Mouse (Mus musculus): ENCODE measurements around the gene AW549877.

Gene AW549877

GRCm38 (mm10) chr15:3995448-3996266 is at the start of gene AW549877:
AW549877 (minus strand) TSS chr15:3995744.
- DNase-seq, result peak; percentile 100

DNA sequence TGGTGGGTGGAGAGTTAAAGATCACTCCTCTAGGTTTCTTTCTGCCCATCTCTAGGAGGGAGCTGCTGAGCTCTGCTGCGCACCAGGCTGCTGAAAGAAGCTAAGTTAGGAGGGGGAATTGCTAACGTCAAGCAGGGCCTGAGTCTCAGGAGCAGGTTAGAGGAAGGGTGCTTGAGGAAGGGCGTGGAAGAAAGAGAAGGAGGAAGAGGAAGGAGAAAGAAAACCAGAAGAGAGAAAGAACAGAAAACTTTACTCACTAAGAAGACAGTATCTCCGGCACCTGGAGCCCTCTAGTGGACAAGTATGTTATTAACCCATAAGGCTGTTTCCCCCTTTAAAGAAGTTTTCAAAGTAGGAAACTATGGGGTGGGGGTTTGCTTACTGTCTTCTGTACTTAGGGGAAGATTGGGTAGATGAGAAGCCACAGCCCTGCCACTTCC is 47.5 kb upstream of the AW549877 start:
- DNase-seq, result no peak

DNA sequence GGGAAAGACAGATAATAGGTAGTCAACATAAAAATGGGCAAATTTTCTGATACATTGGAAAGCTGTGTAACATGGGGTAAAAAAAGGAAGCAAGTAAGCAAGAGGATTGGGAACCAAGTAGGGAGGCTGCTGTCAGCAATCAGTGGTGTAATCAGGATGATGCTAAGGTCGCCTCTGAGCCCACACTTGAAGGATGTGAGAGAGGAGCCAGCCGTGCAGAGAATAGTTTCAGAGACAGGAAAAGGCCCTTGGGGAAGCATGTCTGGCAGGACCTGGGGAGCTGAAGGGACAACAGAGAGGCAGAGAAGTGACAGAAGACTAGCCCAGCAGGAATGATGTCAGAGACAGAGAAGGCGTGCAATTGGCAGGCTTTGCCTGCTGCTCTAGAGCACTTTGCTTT is 46.9 kb upstream of the AW549877 start:
- no peak for DNase-seq

GRCm38 (mm10) chr15:4033168-4034004 is 37.8 kb upstream of the AW549877 start:
- DNase-seq, result no peak

- DNase-seq, result peak; percentile 50
Observed at GRCm38 (mm10) chr15:4028960-4029359, 33.4 kb upstream of the AW549877 start.

- no peak for DNase-seq
Observed at GRCm38 (mm10) chr15:4028411-4028700, 32.8 kb upstream of the AW549877 start.

DNA sequence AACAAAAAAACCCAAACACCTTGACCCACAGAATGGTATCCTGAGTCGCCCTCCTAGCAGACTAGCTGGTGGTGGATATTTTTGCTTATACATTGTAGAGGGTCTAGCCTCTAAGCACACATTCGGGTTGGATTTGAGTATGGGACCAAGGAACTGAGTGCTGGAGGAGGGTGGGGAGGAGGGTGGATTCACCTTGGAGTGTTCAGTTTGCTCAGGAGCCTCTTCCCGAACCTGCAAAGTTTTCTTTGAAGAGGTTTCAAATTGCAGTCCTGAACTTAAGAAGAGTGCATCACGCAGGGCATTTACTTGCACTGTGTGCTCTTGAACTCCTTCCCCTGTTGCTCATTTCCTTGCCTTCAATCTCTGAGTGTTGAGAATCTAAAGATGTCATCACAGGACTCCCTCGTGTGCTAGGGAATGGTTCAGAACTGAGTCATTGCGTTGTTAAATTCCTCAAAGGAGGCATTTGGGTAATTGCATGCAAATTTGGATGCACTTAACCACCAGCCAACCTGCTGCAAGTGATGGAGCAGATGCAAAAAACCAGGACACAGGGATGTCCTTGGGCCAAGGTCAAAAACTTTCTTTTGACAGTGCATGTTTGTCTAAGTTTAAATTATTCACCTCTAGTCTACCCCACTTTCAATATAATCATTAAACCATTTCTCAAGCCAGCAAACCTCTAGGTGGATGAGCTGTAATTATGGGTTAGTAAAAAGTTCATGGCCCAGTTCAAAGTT is 32.3 kb upstream of the AW549877 start:
- no peak for DNase-seq

DNA sequence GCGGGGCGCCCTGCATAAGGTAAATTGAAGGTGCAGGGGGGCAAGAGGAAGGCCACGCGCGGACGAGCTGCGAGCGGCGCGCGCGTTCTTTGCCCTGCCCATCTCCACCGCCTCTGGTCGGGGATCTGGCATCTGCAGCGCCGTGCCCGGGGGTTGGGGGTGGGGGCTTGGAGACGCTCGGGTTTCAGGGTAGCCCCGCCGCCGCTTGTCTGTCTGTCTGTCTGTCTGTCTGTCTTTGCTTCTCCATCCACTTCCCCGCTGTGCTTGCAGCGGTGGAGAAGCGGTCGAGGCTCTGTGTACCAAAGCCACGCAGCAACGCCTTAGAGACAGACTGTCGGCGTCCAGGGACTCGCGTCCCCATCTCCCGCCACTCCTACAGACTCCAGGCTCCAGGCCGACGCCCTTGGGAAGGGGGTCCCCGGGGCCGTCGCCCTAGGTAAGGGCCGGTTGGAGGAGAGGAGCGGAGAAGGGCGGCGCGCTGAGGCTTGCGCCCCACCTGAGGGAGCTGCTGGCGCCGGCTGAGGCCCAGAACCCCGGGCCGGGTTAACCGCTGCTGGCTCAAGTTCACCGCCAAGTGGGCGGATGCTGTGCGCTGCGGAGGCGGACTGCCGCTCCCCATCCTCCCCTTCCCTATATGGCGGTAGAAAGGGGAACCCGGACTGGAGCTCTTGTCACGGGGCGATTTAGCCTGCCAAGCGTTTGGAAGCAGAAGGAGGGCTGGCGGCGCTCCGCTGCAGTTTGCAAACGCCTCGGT is 31.5 kb upstream of the AW549877 start:
- DNase-seq, result peak; percentile 90

DNA sequence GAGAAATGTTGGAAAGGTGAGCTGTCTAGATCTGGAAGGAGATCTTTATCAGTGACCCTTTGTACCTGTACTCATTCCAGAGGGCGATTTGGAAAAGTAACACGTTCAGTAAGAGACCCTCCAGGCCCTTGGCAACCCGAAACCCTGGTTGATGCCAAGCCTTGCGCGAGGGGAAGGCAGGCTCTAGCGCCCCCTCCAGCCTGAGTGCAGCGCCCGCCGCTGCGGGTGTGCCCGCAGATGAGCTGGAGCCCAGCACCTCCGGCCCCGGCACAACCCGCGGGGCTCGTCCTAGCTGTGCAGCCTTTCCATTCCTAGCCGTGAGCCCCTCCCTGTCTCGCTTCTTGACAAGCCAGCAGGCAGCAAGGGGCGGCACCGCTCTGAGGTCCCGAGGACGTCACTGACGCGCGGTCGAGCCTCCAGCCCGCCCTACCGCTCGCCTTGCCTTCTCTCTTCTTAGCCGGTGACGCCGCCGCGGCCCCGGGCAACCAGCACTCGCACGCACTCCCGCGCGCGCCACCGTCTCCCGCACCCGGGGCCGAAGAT is 30.8 kb upstream of the AW549877 start, which contains the start of gene Oxct1:
TSS of gene Oxct1 (plus strand) at position 153 of the 543 bp plus-strand sequence.
- DNase-seq, result peak; percentile 96

- peak; percentile 28 for DNase-seq
Observed at GRCm38 (mm10) chr15:4025508-4025904, 30.0 kb upstream of the AW549877 start.

GRCm38 (mm10) chr15:4024726-4025507 is 29.4 kb upstream of the AW549877 start:
- no peak for DNase-seq

DNA sequence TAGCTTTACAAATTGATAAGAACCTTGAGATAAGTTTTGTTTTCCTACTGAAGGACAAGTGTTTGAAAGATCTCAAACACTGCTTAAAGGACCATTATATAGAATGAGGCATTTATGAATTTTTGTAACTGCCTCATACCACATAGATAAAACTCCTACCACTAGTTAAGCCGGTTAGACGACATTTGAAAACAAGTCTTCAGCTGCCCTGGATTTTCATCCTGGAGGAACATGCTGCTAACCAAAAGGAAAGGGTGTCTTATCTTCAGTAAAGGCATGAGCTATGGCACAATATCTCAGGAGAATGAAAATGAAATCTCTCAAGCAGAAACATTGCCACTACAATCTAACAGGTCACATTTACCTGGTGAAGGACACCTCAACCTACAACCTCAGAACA is 28.2 kb upstream of the AW549877 start:
- no peak for DNase-seq

DNA sequence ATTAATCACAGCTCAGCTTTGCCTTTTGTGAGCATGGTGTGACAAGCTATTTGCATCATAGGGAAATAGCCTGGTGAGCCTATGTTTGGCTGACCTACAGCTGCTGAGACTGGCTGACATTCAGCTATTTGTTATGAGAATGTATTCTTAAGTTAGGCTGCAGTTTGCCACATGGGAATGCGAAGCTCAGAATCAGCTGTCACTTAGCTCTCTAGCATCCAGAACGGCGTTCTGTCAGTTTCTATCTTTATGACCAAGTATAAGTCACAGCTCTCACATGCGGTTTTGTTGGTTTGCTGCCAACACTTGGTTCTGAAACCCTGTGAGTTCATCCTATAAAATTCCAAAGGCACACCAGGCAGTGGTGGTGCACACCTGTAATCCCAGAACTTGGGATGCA is 25.2 kb upstream of the AW549877 start:
- DNase-seq, result no peak

- no peak for DNase-seq
Observed at GRCm38 (mm10) chr15:4013873-4014272, 18.3 kb upstream of the AW549877 start.

- DNase-seq, result no peak
Observed at GRCm38 (mm10) chr15:4000536-4000935, 5.0 kb upstream of the AW549877 start.

DNA sequence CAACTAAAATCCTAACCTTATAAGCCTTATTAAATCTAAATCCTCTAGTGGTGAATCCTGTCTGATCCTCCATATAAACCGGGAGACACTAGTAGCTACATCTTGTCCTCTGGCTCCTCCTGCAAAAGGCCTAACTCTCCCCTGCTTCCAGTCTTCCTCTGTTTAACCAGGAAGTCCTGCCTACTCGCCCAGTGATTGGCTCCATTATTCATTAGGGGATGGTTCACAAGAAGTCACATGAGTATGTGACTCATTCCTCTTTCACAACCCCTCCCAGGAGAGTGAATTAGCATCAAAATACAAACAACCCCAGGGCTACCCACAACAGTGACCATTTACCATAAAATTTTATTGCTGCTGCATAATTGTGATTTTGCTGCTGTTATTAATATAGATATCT is 3.6 kb upstream of the AW549877 start:
- DNase-seq, result no peak

- DNase-seq, result no peak
Observed at GRCm38 (mm10) chr15:3996267-3997010, 895 bp upstream of the AW549877 start.

- DNase-seq, result no peak
Observed at GRCm38 (mm10) chr15:3994852-3995447, 594 bp downstream of the AW549877 start.

GRCm38 (mm10) chr15:3987981-3988380 is 7.6 kb downstream of the AW549877 start:
- DNase-seq, result no peak

DNA sequence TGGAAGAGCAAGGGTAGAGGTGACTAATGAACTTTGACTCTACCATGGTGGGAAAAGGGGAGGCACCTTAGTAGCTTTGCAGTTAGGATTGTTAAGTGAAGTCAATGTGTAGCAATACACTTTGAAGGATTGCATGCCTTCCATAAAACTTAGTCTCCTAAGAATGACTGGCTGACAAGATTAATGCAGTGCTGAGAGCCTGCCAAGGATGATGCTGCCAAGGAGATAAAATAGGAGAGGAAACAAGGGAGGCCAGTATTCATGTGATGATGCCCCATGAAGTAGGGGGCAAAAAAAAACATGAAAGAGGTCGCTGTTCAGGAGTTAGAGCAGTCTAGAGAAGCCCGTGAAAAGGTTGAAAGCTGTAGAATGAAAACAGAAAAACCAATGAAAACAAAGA is 10.7 kb downstream of the AW549877 start:
- no peak for DNase-seq
